Mouse (Mus musculus): ENCODE measurements around the gene Fstl4. TPM values are rescaled to one million over a fixed set of nuclear protein-coding genes. Genes with fewer than 3 reads are reported as not detected.

Fstl4 gene
- polyA plus RNA-seq, 1 experiment from 2014 or later, result not detected

GRCm38 (mm10) chr11:53109701-53110467 is 345.4 kb downstream of the Fstl4 start:
- 65% methylated on average over 6 of the region's 6 CpGs for WGBS (ENCODE audit: insufficient replicate concordance)
- ATAC-seq, result no peak

GRCm38 (mm10) chr11:53115711-53116110 is 351.3 kb downstream of the Fstl4 start:
- no peaks in the 10 kb centered on the region for H3K4me1 ChIP-seq (ENCODE audit: insufficient read depth)
- no peak overlapping the region for H3K9ac ChIP-seq (replicated peaks)
- TF ChIP-seq EP300 (IDR thresholded peaks at IDR 0.05; ENCODE audit: low read depth), result no peak
- TF ChIP-seq CTCF (IDR thresholded peaks at IDR 0.05; ENCODE audit: low read depth), result no peak
- H3K9me3 ChIP-seq (ENCODE audit: low read length), result no peaks in the 10 kb centered on the region
- H3K36me3 ChIP-seq (replicated peaks; ENCODE audit: insufficient read depth, low read length), result no peaks in the 10 kb centered on the region
- H3K4me2 ChIP-seq (ENCODE audit: low read depth, low read length), result no peak overlapping the region
- 42% methylated on average over 4 of the region's 4 CpGs for WGBS (ENCODE audit: insufficient replicate concordance)
- DNase-seq, result no peak
- H3K27me3 ChIP-seq (ENCODE audit: insufficient read depth, low read length), result no peaks in the 10 kb centered on the region
- no peak overlapping the region for H3K27ac ChIP-seq (ENCODE audit: low read depth)
- no peak for ATAC-seq
- no peak overlapping the region for H3K4me3 ChIP-seq (ENCODE audit: low read depth, low read length)

More at GRCm38 (mm10) chr11:53109701-53110467, 345.4 kb downstream of the Fstl4 start:
- H3K4me2 ChIP-seq (ENCODE audit: low read depth, low read length), result no peak overlapping the region
- TF ChIP-seq CTCF (IDR thresholded peaks at IDR 0.05; ENCODE audit: low read depth), result no peak
- no peak for TF ChIP-seq EP300 (IDR thresholded peaks at IDR 0.05; ENCODE audit: low read depth)
- no peak for DNase-seq
- no peak overlapping the region for H3K4me3 ChIP-seq (ENCODE audit: low read depth, low read length)
- H3K27me3 ChIP-seq (ENCODE audit: insufficient read depth, low read length), result no peaks in the 10 kb centered on the region
- no peaks in the 10 kb centered on the region for H3K9me3 ChIP-seq (ENCODE audit: low read length)
- H3K36me3 ChIP-seq (replicated peaks; ENCODE audit: insufficient read depth, low read length), result no peaks in the 10 kb centered on the region
- H3K4me1 ChIP-seq (ENCODE audit: insufficient read depth), result no peaks in the 10 kb centered on the region
- no peak overlapping the region for H3K27ac ChIP-seq (ENCODE audit: low read depth)
- no peak overlapping the region for H3K9ac ChIP-seq (replicated peaks)

GRCm38 (mm10) chr11:53116356-53116755 is 351.9 kb downstream of the Fstl4 start:
- Histone ChIP-seq H3K36me3 (replicated peaks; ENCODE audit: insufficient read depth, low read length) (no peaks in the 10 kb centered on the region), H3K9ac (replicated peaks) (no peak overlapping the region), H3K4me3 (ENCODE audit: low read depth, low read length) (no peak overlapping the region), H3K27ac (ENCODE audit: low read depth) (no peak overlapping the region), H3K27me3 (ENCODE audit: insufficient read depth, low read length) (no peaks in the 10 kb centered on the region), H3K4me2 (ENCODE audit: low read depth, low read length) (no peak overlapping the region), H3K9me3 (ENCODE audit: low read length) (no peaks in the 10 kb centered on the region), H3K4me1 (ENCODE audit: insufficient read depth) (no peaks in the 10 kb centered on the region)
- TF ChIP-seq CTCF (IDR thresholded peaks at IDR 0.05; ENCODE audit: low read depth) (no peak), EP300 (IDR thresholded peaks at IDR 0.05; ENCODE audit: low read depth) (no peak)
- ATAC-seq (no peak), DNase-seq (no peak)
- 58% methylated on average over 2 of the region's 2 CpGs for WGBS (ENCODE audit: insufficient replicate concordance)

GRCm38 (mm10) chr11:53118226-53118965 is 354.0 kb downstream of the Fstl4 start:
- no peaks in the 10 kb centered on the region for H3K36me3 ChIP-seq (replicated peaks; ENCODE audit: insufficient read depth, low read length)
- no peaks in the 10 kb centered on the region for H3K27me3 ChIP-seq (ENCODE audit: insufficient read depth, low read length)
- no peaks in the 10 kb centered on the region for H3K4me1 ChIP-seq (ENCODE audit: insufficient read depth)
- no peak overlapping the region for H3K9ac ChIP-seq (replicated peaks)
- no peak for DNase-seq
- TF ChIP-seq EP300 (IDR thresholded peaks at IDR 0.05; ENCODE audit: low read depth), result no peak
- TF ChIP-seq CTCF (IDR thresholded peaks at IDR 0.05; ENCODE audit: low read depth), result no peak
- H3K4me2 ChIP-seq (ENCODE audit: low read depth, low read length), result no peak overlapping the region
- 80% methylated on average over 11 of the region's 11 CpGs for WGBS (ENCODE audit: insufficient replicate concordance)
- H3K9me3 ChIP-seq (ENCODE audit: low read length), result no peaks in the 10 kb centered on the region
- no peak overlapping the region for H3K27ac ChIP-seq (ENCODE audit: low read depth)
- no peak for ATAC-seq
- no peak overlapping the region for H3K4me3 ChIP-seq (ENCODE audit: low read depth, low read length)

- Histone ChIP-seq H3K36me3 (replicated peaks; ENCODE audit: insufficient read depth, low read length) (no peaks in the 10 kb centered on the region), H3K9me3 (ENCODE audit: low read length) (no peaks in the 10 kb centered on the region), H3K27ac (ENCODE audit: low read depth) (no peak overlapping the region), H3K4me3 (ENCODE audit: low read depth, low read length) (no peak overlapping the region), H3K9ac (replicated peaks) (no peak overlapping the region), H3K4me1 (ENCODE audit: insufficient read depth) (no peaks in the 10 kb centered on the region), H3K27me3 (ENCODE audit: insufficient read depth, low read length) (no peaks in the 10 kb centered on the region), H3K4me2 (ENCODE audit: low read depth, low read length) (no peak overlapping the region)
- TF ChIP-seq CTCF (IDR thresholded peaks at IDR 0.05; ENCODE audit: low read depth), result no peak
- TF ChIP-seq EP300 (IDR thresholded peaks at IDR 0.05; ENCODE audit: low read depth), result no peak
- no peak for DNase-seq
- WGBS (ENCODE audit: insufficient replicate concordance), result 64% methylated on average over 5 of the region's 5 CpGs
- ATAC-seq, result no peak
Observed at GRCm38 (mm10) chr11:53119966-53120365, 355.5 kb downstream of the Fstl4 start.

GRCm38 (mm10) chr11:53121208-53121607 is 356.8 kb downstream of the Fstl4 start:
- Histone ChIP-seq H3K4me1 (ENCODE audit: insufficient read depth) (no peaks in the 10 kb centered on the region), H3K9me3 (ENCODE audit: low read length) (no peaks in the 10 kb centered on the region), H3K4me3 (ENCODE audit: low read depth, low read length) (no peak overlapping the region), H3K36me3 (replicated peaks; ENCODE audit: insufficient read depth, low read length) (no peaks in the 10 kb centered on the region), H3K27ac (ENCODE audit: low read depth) (no peak overlapping the region), H3K27me3 (ENCODE audit: insufficient read depth, low read length) (no peaks in the 10 kb centered on the region), H3K9ac (replicated peaks) (no peak overlapping the region), H3K4me2 (ENCODE audit: low read depth, low read length) (no peak overlapping the region)
- DNase-seq (no peak), ATAC-seq (no peak)
- WGBS (ENCODE audit: insufficient replicate concordance), result 21% methylated on average over 1 of the region's 1 CpGs
- no peak for TF ChIP-seq CTCF (IDR thresholded peaks at IDR 0.05; ENCODE audit: low read depth)
- no peak for TF ChIP-seq EP300 (IDR thresholded peaks at IDR 0.05; ENCODE audit: low read depth)

Measured in liver, postnatal 0 days (tissue).